Comparison of ENCODE assay signal across 8 mouse cellular contexts in the genomic region with DNA sequence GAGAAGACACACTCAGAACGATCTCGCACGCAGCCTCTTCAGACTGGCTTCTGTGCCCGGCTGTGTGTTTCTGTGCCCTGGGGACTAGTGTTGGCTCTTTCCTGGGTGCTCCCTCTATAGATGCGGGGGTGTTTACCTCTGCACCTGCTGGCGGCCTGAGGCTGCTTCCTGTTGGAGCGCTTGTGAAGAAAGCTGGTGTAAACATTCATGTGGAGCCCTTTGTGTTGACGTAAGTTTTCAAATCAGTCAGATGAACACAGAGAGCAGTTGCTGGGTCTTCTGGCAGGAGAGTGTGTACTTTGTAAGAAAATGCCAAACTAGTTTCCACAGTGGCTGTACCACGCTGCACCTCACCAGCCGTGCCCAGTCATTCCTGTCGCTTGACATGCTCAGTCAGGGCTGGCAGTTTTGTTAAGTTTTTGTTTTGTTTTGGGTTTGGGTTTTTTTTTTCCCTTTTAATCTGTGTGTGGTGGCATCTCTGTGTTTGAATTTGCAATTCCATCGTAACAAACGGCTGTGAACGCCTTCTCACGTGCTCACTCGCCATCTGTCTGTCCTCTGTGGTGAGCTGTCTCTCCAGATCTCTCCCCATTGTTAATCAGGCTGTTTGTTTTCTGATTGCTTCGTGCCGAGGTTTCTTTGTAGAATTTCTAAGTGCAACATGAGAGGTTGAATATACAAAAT. TPM values are rescaled to one million over a fixed set of nuclear protein-coding genes. Genes with fewer than 3 reads are reported as not detected.
DNase-seq lines count a peak whose midpoint lies in the region; ATAC-seq and TF ChIP-seq lines count a peak whose summit lies in the region.

No protein-coding gene starts in this region.

- no peaks in the 10 kb centered on the region for H3K36me3 ChIP-seq in midbrain, embryonic 10.5 days
- no peaks in the 10 kb centered on the region for H3K36me3 ChIP-seq in midbrain, embryonic 11.5 days (ENCODE audit: control insufficient read depth, insufficient read depth, low read length)
- no peaks in the 10 kb centered on the region for H3K36me3 ChIP-seq in forebrain, embryonic 14.5 days (ENCODE audit: control insufficient read depth, insufficient read depth, low read length)
- no peaks in the 10 kb centered on the region for H3K36me3 ChIP-seq in lung, embryonic 16.5 days (ENCODE audit: control insufficient read depth, insufficient read depth, low read length)

- peaks cover 15% of the 10 kb centered on the region for H3K4me1 ChIP-seq in midbrain, embryonic 10.5 days
- no peaks in the 10 kb centered on the region for H3K4me1 ChIP-seq in midbrain, embryonic 11.5 days (ENCODE audit: control insufficient read depth, insufficient read depth, low read length)
- peaks cover 17% of the 10 kb centered on the region for H3K4me1 ChIP-seq in forebrain, embryonic 14.5 days (ENCODE audit: control insufficient read depth, insufficient read depth, low read length)
- peaks cover 8% of the 10 kb centered on the region; the same call in 1 of the 2 replicates for H3K4me1 ChIP-seq in lung, embryonic 16.5 days (replicated peaks; ENCODE audit: control insufficient read depth, insufficient read depth, low read length)
- peaks cover 20% of the 10 kb centered on the region for H3K4me1 ChIP-seq in cerebellum, adult 2 months (ENCODE audit: control insufficient read depth, insufficient read depth, low read length)

- H3K9ac ChIP-seq in midbrain, embryonic 11.5 days (ENCODE audit: low read length): no peak overlapping the region; the same call in 1 of the 2 replicates
- peak overlapping the region; percentile 29; the same call in 1 of the 2 replicates for H3K9ac ChIP-seq in forebrain, embryonic 14.5 days (ENCODE audit: low read length)
- no peak overlapping the region for H3K9ac ChIP-seq in lung, embryonic 16.5 days (ENCODE audit: low read length)

- H3K27me3 ChIP-seq in midbrain, embryonic 10.5 days (ENCODE audit: low read depth, poor library complexity, severe bottlenecking): no peaks in the 10 kb centered on the region
- H3K27me3 ChIP-seq in midbrain, embryonic 11.5 days (ENCODE audit: control insufficient read depth, insufficient read depth, low read length): no peaks in the 10 kb centered on the region
- no peaks in the 10 kb centered on the region for H3K27me3 ChIP-seq in forebrain, embryonic 14.5 days (replicated peaks; ENCODE audit: control insufficient read depth, insufficient read depth, low read length)
- H3K27me3 ChIP-seq in lung, embryonic 16.5 days (ENCODE audit: control insufficient read depth, insufficient read depth, low read depth, low read length): no peaks in the 10 kb centered on the region
- H3K27me3 ChIP-seq in cerebellum, adult 2 months (ENCODE audit: control insufficient read depth, insufficient read depth, low read length): no peaks in the 10 kb centered on the region

- DNase-seq in midbrain, embryonic 10.5 days (ENCODE audit: low spot score): no peak
- no peak for DNase-seq in midbrain, embryonic 11.5 days (ENCODE audit: low spot score, missing footprints)
- peak; percentile 79 for DNase-seq in forebrain, embryonic 14.5 days (ENCODE audit: low spot score)
- peak; percentile 86 for DNase-seq in thymus, postnatal 14 days
- DNase-seq in spleen, postnatal 10 days (ENCODE audit: low spot score in 2 of 2): no peak
- DNase-seq in cerebellum, adult 2 months: no peak
- no peak for DNase-seq in right cerebral cortex, postnatal 14 days

- ATAC-seq in midbrain, embryonic 11.5 days (ENCODE audit: low FRiP score): no peak
- peak; percentile 73 for ATAC-seq in forebrain, embryonic 14.5 days
- peak; percentile 60 for ATAC-seq in lung, embryonic 16.5 days (ENCODE audit: low read depth)

- H3K9me3 ChIP-seq in midbrain, embryonic 10.5 days (replicated peaks): peaks cover 15% of the 10 kb centered on the region; the same call in 1 of the 2 replicates
- no peaks in the 10 kb centered on the region; the same call in 1 of the 2 replicates for H3K9me3 ChIP-seq in midbrain, embryonic 11.5 days (ENCODE audit: control insufficient read depth, low read length)
- peaks cover 4% of the 10 kb centered on the region; the same call in 1 of the 2 replicates for H3K9me3 ChIP-seq in forebrain, embryonic 14.5 days (replicated peaks; ENCODE audit: control insufficient read depth, low read length)
- no peaks in the 10 kb centered on the region; the same call in 1 of the 2 replicates for H3K9me3 ChIP-seq in lung, embryonic 16.5 days (ENCODE audit: control insufficient read depth, low read length)

- H3K27ac ChIP-seq in midbrain, embryonic 10.5 days (replicated peaks): peak overlapping the region; percentile 52; the same call in 1 of the 2 replicates
- H3K27ac ChIP-seq in midbrain, embryonic 11.5 days (ENCODE audit: low read depth, low read length): no peak overlapping the region
- H3K27ac ChIP-seq in forebrain, embryonic 14.5 days (ENCODE audit: low read depth, low read length): peak overlapping the region; percentile 74
- peak overlapping the region; percentile 91 for H3K27ac ChIP-seq in lung, embryonic 16.5 days (ENCODE audit: low read length)
- H3K27ac ChIP-seq in cerebellum, adult 2 months (ENCODE audit: insufficient read depth, low read length): no peak overlapping the region

- TF ChIP-seq CTCF in cerebellum, adult 2 months (IDR thresholded peaks at IDR 0.05; ENCODE audit: borderline replicate concordance, insufficient read depth, low read depth, low read length): no peak

- TF ChIP-seq POLR2A in cerebellum, adult 2 months (IDR thresholded peaks at IDR 0.05; ENCODE audit: borderline replicate concordance, insufficient read depth, low read length): no peak

- no peak overlapping the region for H3K4me3 ChIP-seq in midbrain, embryonic 10.5 days
- no peak overlapping the region for H3K4me3 ChIP-seq in midbrain, embryonic 11.5 days (ENCODE audit: low read depth, low read length)
- no peak overlapping the region for H3K4me3 ChIP-seq in forebrain, embryonic 14.5 days (ENCODE audit: low read depth, low read length)
- H3K4me3 ChIP-seq in lung, embryonic 16.5 days (ENCODE audit: low read length): no peak overlapping the region
- H3K4me3 ChIP-seq in cerebellum, adult 2 months (replicated peaks; ENCODE audit: insufficient read depth, low read depth, low read length): no peak overlapping the region

- WGBS in midbrain, embryonic 10.5 days: 76% methylated on average over 18 of the region's 18 CpGs
- 76% methylated on average over 18 of the region's 18 CpGs for WGBS in midbrain, embryonic 11.5 days
- WGBS in forebrain, embryonic 14.5 days: 24% methylated on average over 18 of the region's 18 CpGs
- 30% methylated on average over 18 of the region's 18 CpGs for WGBS in lung, embryonic 16.5 days
- WGBS in cerebellum, adult 2 months: 57% methylated on average over 18 of the region's 18 CpGs

- no peak overlapping the region for H3K4me2 ChIP-seq in midbrain, embryonic 11.5 days
- H3K4me2 ChIP-seq in forebrain, embryonic 14.5 days (ENCODE audit: low read length): no peak overlapping the region
- H3K4me2 ChIP-seq in lung, embryonic 16.5 days (ENCODE audit: low read depth, low read length): peak overlapping the region; percentile 4; the same call in 1 of the 2 replicates

RNA-seq across cellular contexts. Expression of a gene that starts 40.0 kb away (rescaled TPM):
- polyA plus RNA-seq in midbrain, embryonic 10.5 days (2016; fragmentation: Nextera tagmentation; extraction: Ambion mirVana): not detected in 2 replicates
- polyA plus RNA-seq in midbrain, embryonic 11.5 days (2014; fragmentation: Nextera tagmentation; extraction: Ambion mirVana): not detected in 2 replicates
- polyA plus RNA-seq in forebrain, embryonic 14.5 days (2014; fragmentation: Nextera tagmentation; extraction: Ambion mirVana): 0.09 and 0.12 TPM in 2 replicates
- polyA plus RNA-seq in lung, embryonic 16.5 days (2015; fragmentation: Nextera tagmentation; extraction: Ambion mirVana): 0.10 TPM in 2 replicates
- 0.08 TPM in 1 of 2 replicates, not detected in the other for polyA plus RNA-seq in cerebellum, adult 2 months (2012; rRNA removed)

Comparison
In these comparisons a context has a peak if more than half of its experiments do, and no peak if none do; other contexts are left out.
1. H3K27ac ChIP-seq: peak in midbrain, embryonic 10.5 days (single experiment), forebrain, embryonic 14.5 days (single experiment) and lung, embryonic 16.5 days (single experiment); none in midbrain, embryonic 11.5 days (single experiment) and cerebellum, adult 2 months (single experiment).
2. DNase-seq: peak in forebrain, embryonic 14.5 days (single experiment) and thymus, postnatal 14 days (single experiment); none in midbrain, embryonic 10.5 days (single experiment), midbrain, embryonic 11.5 days (single experiment), spleen, postnatal 10 days (0 of 2), cerebellum, adult 2 months (0 of 2) and right cerebral cortex, postnatal 14 days (single experiment).